Mouse (Mus musculus) natural killer cell, adult 2 months (primary cell): ENCODE data around the gene Scml4.

ENCODE experiments used
- DNase-seq, 2 experiments: peaks; one replicate each; pipeline ENCODE4 v3.0.0; 2022; ENCODE audit warnings: low spot score in 2 of 2

Scml4 gene

DNA sequence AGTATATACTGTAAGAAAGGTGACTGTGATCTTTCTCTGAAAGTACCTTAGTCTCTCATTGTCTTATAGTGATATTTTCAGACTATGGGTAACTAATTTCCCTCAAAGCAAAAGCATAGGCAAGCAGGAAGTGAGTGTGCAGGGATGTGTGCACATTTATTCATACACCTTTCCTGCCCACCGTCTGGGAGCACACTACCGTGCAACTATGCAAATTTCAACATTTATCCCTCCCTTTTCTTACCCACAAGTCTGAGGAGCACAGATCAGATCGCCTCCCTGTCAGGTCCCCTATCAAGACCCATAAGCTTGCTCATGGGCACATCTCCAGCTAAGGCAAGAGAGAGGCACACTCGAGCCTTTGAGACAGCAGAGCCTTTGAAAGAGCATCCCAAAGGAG is 41.2 kb downstream of the Scml4 start:
- peak in 1 of 2 experiments; percentile 50 for DNase-seq

DNA sequence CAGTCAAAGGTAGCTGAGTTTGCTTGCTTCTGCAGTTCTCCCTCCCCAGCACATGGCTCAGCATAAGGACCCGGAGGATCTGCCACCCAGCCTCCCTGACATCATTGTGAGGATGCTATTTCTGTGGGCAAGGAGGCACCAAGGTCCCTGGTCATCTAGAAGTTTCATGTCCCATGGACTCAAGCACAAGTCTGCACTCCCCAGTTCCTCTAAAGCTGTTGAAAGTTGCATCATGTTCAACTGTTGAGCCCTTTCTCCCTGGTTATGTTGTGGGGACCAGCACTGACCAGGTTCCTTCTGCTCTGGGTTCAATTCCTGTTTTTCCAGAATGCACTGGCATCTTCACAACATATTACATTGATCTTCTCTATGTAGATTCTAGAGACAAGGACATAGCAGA is 42.9 kb downstream of the Scml4 start:
- DNase-seq: no peak

DNA sequence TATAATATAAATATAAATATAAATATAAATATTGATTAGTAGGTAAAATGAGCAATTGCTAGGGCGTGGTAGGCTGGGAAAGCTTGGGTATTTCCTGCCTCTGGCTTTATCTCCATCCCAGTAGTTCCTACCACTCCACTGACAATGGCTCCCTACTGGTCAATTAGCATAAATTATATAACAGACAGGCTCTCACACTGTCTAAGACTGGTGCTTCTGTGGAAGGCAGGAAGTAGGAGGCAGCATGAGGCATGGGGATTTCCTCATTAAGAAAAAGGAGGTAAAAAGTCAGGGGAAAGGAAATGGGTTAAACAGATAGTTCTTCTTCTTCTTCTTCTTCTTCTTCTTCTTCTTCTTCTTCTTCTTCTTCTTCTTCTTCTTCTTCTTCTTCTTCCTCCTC is 48.4 kb downstream of the Scml4 start:
- DNase-seq: no peak

DNA sequence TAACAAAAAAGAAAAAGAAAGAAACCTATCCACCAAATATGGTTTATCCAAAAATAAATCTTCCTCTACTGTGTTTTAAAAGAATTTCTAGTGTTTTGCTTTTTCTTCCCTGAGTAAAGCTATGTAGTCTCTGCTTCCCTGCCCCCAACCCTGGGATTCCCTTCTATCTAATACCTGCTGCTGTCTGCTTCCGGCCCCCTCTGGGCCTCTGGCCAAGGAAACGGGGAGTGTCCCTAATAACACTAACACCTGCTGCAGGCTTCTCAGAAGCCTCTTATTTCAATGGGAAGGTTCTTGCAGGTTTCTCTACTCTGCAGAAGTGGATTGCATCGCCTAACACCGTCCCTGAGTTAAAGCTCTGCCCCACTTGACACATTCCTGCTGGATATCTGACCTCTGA is 50.4 kb downstream of the Scml4 start:
- DNase-seq: no peak

DNA sequence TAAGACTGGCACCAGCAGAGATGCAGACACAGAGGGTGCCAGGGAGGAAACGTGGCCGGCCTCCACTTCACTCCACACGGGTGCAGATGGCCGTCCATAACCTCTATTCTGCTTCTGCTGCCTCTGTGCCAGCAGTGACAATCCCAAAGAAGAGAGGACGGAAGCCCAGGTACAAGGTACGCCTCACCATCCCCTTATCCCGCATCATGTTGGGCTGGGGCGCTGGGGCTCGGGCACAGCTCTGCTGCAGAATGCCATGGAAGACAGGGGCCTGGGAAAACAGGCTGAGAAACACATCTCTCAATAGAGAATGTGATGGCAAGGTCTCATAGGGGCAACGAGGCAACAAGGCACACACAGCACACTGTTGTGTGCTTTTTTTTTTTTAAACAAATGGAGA is 51.9 kb downstream of the Scml4 start:
- DNase-seq: no peak

DNA sequence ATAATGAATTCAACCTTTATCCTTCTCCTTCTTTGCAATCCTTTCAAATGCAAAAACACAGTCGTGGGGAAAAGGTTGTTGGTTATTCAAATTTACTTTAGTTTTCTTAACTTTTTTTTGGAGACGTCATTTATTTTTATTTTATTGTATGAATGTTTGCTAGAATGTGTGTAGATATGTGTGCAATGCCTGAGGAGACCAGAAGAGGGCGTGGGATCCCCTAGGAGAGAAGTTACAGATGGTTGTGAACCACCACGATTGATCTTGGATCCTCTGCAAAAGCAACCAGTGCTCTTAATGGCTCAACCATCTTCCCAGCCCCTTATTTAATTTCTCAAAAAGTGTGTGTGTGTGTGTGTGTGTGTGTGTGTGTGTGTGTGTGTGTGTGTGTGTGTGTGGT is 53.0 kb downstream of the Scml4 start:
- no peak for DNase-seq

DNA sequence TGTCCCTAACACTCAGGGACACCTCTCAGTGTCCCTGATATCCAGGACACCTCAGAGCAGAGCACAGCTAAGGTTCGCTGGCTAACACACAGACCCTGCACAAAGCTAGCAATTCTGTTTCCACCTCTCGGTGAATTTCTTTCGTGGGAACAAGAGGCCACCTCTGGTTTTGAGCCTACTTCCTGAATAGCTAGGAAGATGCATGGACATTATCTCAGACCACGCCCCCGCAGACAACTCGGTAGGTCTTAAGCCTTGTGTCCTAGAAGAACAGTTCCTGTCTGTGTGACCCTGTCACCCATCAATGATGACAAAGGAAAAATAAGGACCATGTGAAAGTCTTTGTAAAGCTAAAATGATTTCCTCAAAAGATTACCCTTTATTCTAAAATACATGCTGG is 54.0 kb downstream of the Scml4 start:
- no peak for DNase-seq

DNA sequence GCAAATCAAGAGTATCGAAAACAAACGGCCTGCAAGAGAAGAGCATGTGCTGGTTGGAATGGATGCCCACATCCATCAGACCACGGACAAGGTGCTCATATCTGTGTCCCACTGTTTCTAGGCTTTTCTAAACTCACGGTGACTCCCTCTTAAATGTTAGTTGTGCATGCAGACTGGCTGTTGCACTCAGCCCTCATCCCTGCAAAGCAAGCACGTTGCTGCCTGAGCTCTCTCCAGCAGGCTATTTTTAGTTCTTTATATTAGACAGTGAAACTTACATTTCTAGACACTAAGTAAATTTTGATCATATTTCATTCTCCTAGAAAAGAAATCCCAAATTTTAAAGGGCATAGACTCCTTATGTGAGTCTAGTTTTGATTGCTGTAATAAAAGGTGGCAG is 57.2 kb downstream of the Scml4 start:
- DNase-seq: no peak

DNA sequence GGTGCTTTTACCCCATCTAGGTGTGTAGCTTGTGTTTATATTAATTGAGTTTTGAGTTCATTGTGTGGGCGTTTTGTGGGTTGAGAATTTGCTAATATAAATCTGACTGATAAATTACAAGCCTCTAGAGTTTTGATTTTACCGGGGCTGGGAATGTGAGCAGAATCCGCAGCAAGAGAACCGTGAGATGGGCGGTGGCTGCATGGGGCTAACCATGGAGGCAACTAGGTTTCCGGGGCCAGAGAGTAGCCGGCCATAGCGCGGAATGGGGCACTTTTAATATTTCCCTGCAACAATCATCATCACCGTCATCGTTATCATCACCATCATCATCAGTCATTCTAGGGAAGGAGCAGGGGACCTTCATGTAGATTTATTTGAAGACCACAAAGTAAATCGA is 59.6 kb downstream of the Scml4 start:
- DNase-seq: no peak

DNA sequence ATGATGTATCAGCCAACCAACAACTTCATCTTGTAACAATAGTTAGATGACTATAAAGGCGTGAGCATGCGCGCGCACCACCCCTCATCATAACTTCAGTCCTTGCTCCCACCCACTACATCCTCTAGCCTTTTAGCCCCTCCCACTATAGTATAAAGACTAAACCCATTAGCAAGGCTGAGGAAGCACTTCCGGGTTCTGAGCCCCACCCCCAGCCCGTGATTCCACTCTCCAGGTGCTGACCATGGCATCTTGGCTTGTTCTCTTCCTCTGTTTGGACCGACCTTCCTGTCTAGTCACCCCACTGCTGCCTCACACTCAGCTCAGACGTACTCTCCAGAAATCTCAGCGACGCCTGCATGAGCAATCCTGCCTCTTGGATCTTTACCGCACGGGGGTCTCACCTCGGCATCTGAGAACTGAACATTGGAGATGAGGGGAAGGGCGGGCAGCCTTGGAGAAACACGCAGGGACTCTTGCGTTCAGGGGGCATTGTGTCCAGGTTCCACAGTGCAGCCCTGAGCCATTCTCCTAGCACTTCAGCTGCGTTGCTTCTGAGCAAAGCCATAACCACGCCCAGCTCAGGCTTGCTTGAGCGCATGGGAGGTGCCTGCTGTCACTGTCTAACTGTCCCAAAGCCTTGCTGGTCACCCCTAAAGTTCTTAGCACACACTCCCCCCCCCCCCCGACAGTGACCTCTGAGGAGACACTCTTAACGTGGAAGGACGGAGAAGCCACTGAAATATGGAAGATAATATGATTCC is 65.1 kb downstream of the Scml4 start:
- no peak for DNase-seq

DNA sequence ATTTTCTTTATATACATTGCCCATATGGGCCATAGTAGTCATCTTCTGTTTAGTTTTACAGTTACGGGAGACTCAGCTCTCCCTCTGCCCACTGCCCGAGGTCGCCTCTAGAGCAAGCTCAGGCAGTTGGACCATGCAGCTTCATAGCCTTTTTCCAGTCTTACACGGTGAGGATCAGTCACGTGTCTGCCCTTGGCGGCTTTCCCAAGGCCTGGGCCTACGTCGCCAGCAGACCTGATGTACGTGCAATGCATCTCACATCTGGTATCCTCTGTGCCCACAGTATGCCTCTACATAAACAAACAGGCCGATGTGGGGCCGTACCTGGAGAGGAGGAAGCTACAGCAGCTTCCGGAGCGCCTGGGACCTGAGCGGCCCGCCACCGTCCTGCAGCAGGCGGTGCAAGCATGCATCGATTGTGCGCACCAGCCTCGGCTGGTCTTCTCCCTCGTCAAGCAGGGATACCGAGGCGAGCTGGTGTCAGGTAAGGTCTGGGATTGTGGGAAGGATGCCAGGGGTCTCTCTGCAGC is 70.0 kb downstream of the Scml4 start:
- no peak for DNase-seq

DNA sequence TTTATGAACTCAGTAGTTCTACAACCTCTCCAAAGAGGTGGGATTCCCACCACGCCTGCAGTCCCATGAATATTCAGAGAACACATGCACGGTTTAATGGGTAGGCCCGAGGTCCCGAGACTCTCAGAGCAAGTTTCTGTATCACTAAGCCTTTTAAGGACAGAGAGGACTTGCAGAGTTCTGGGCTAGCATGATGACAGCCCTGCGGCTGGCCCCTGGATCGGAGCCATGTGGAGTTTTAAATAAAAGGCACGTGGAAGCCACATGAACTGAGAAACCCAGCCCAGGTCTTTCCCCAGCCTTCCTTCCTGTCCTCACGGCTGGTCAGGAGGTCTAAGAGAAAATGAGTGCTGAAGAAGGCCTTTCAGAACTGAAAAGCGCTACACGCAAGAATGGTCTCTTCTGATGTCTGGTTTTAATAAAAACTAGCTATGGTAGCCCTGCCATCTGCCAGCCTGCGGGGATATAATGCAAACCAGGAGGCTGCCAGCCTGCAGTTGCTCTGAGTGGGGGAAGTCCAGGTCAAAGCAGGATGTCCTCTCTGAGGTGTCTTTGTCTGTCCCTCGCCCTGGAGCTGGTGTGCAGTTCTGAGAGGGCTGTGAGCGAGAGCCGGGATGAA is 72.8 kb downstream of the Scml4 start:
- DNase-seq: peak; percentile 8 to 30

DNA sequence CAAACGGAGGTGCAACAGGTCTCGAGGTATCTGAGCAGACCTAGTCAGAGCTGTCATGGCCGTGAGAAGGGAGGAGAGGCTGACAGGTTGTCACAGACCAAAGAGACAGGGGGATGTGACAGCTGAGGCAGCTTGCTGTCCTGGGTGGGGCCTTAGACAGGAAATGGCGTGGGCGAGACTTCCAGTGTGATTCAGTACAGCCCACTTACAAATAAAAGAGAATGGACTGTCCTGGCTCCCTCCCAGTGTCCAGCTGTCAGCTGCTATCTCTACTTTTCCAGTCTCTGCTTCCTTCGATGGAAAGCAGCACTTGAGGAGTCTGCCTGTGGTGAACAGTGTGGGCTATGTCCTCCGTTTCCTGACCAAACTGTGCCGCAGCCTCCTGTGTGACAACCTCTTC is 74.5 kb downstream of the Scml4 start:
- peak; percentile 24 to 50 for DNase-seq

DNA sequence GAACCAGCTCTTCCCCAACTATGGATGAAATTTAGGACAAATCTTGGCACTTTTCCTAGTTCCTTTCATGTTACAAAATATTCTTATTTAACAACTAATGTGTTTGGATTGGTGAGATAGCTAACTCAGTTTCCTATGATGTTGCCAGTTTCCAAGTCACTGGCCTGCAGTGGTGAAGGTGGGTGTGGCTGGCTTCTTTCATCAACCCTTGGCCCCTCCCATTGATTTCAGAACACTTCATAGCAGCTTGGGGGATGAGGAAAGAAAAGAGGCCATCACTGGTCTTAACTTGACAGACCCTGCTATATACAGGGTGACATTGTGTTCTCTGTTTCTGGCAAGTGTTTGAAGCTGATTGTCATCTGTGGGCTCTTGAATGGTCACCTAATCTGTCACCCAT is 76.0 kb downstream of the Scml4 start:
- no peak for DNase-seq

DNA sequence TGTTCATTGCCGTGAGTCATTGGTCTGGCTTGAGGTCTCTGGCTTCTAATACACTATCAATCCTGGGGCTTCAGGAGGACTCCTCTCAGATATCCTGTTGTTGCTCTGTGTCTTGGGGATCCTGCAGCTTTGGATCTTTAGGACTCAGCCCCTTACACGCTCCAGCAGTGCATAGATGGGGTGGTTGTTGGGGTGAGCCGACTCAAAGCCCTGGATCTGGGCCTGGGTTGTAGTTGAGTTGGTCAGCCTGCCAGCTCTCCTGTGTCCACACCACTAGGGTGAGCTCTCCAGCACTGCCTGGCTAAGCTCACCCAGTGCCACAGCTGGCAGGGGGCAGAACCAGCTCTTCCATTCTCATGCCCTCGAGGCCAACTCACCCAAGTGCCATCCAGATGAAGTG is 78.2 kb downstream of the Scml4 start:
- DNase-seq: no peak

DNA sequence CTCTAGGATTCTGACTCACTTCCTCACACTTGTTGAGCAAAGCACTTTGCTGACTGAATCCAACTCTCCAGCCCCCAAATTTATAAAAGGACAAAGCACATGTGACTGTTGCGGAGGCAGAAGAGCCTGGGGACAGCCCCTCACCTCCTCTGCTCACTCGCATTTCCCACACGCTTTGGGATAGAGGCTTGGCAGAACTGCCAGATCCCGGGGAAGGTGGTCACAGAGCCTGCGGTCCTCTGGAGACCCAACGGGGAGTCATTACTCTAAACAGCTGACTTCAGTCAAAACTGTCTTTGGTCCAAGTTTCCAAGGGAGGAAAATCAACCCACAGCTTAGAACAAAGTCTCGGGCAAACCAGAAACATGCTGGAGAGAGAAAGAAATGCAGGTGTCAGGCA is 79.5 kb downstream of the Scml4 start:
- DNase-seq: no peak

DNA sequence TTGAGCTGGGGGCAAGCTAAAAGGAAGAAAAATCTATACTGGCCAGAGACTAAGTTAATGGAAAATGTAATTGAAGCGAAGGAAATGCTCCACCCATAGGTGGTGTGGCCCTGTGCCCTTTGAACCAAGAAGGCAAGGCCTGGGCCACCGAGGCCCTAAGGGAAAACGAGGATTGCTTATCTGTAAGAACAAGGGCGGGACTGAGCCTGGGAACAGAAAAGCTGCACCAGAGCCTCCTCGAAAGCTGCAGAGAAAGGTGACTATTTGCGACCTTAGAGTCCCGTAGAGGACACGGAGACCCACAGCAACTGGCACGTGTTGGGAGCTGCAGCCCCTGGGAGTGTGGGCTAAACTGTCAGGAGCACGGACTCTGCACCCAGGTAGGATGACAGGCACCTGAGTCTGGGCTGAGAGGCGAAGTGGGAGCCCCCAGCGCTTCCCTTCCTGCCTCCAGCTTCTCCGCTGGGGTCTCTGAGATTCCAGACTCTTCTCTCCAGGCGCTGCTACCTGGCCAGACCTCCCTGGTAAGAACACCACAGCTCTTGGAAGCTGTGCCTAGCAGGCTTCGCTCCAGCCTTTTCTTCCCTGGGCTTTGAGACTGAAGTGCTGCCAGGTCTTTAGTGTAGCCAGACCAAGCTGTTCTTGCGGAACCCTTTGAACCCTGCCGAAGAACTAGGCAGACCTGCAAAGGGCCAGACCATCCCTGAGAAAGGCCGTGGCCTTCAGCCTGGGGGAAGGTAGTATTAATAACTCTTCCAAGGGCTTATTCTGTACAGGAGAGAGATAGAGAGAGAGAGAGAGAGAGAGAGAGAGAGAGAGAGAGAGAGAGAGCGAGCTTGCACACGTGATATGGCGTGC is 80.3 kb downstream of the Scml4 start:
- DNase-seq: no peak

DNA sequence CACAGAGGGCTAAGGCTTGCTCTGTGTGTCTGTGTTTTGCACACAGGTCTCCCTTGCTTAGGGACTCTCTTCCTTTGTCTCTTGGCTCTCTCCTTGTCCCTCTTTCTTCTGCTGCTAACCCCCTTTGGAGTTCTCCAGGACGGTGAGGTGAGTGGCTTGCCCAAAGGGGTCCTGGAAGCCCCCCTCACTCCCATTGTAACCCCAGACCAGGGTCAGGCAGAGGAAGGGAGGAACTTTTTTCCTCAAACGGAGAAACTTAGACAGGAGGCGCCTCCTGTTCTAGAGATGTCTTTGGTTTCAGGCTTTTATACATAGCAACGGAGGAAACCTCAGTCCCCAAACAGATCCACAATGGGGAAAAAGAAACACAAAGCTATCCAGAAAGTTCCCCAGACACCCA is 81.1 kb downstream of the Scml4 start:
- no peak for DNase-seq

DNA sequence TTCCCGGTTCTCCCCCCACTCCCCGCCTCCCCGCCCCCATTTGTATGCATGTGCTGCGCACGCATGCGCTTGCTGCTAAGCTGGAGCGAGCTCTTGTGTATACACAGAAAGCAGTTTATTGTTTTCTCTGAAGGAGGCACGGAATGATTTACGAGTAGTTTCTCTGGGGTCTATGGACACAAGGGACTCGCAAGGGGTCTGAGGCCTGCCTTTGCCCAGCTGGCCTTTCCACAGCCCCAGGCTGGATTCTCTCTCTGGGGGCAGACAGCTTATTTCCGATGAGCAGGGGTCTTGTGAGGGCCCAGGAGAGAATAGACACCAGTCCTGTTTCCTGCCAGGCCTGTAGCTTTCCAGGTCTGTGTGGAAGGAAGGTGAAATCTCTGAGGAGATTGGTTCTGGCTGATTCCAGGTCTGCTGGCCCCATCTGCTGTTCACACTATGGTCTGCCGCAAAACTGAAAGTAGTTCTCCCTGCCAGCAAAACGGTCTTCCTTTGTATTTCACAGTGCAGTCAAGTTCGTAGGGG is 81.6 kb downstream of the Scml4 start:
- DNase-seq: peak; percentile 19 to 37

DNA sequence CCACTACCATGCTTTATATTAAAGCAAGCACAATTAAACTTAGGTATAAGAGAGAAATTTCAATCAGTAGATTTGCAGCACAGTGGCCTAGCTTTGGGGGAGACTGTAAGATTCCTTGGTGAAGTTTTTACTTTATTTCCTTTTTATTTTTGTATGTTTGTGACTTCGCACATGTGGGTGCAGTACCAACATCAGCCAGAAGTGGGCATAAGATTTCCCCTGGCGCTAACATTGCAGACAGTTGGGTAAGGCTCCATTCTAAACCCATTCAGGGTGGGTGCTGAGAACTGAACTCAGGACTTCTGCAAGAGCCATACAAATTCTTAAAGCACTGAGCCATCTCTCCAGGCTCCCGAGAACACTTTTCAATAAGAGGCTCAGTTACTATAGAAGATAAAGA is 82.1 kb downstream of the Scml4 start:
- peak in 1 of 2 experiments; percentile 29 for DNase-seq

DNA sequence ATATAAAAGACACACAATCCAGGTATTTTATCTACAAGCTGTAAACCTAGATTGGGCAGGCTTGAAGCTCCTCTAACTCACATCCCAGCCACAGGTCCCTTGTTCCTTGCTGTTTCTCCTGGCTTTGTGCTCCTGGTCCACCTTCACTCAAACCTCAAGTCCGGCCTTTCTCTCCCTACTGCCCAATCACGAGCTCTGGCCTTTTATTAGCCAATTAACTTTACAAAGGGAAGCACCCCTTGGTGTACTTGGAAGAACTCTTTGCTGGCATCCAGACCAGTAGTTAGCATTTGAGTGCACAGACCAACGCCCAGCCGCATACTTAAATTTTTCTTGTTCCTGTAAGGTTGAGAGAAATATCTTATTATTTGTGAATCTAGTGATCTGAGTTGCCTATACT is 85.1 kb downstream of the Scml4 start:
- DNase-seq: no peak

DNA sequence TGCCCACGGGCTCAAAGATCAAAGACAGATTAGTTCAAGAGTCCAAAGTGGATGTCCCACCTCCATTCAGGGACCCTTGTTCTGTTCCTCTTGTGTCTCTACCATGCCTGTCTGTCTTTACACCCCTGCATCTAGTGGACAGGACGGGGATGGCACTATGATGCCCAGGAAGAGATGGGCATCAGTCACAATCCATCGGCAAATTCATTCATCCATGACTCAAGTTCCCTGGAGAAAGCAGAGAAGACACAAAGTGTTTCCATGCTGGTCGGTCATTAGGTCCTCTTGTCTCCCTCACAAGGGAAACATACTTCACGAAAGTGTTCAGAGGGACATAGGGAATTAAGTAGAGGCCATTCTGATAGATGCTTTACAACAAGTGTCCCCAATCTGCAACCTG is 87.2 kb downstream of the Scml4 start:
- DNase-seq: no peak
